Mouse (Mus musculus) heart, embryonic 16.5 days (tissue): ENCODE measurements around the gene Mrps24. TPM values are rescaled to one million over a fixed set of nuclear protein-coding genes. Genes with fewer than 3 reads are reported as not detected.

ENCODE experiments used
- ATAC-seq: fragments of 200-750 bp; cut with Nextera tagmentation; replicated peaks from 2 replicates; pipeline ENCODE4 v1.8.0; 2017; ENCODE audit warnings: moderate number of reproducible peaks; ENCODE audit not compliant: insufficient read depth, low FRiP score; ENCODE audit errors: extremely low read depth
- H3K27ac ChIP-seq: fragments of 300-500 bp; sonication (generic); 2 replicates; pipeline ENCODE4 v1.5.1; 2014; ENCODE audit warnings: mild to moderate bottlenecking, low read length, control low read depth, moderate library complexity
- H3K27me3 ChIP-seq: fragments of 300-500 bp; sonication (generic); 2 replicates; pipeline ENCODE4 v1.6.1; 2014; ENCODE audit warnings: low read length, mixed read lengths; ENCODE audit not compliant: control insufficient read depth, insufficient read depth
- H3K36me3 ChIP-seq: fragments of 300-500 bp; sonication (generic); 2 replicates; pipeline ENCODE4 v1.6.1; 2014; ENCODE audit not compliant: control insufficient read depth, insufficient read depth
- H3K4me1 ChIP-seq: fragments of 300-500 bp; sonication (generic); 2 replicates; pipeline ENCODE4 v1.6.1; 2014; ENCODE audit warnings: low read length, mixed read lengths; ENCODE audit not compliant: control insufficient read depth, insufficient read depth
- H3K4me2 ChIP-seq: fragments of 300-500 bp; sonication (generic); 2 replicates; pipeline ENCODE4 v1.6.1; 2014; ENCODE audit warnings: low read depth, mild to moderate bottlenecking, control low read depth, low read length
- H3K4me3 ChIP-seq: fragments of 300-500 bp; sonication (generic); 2 replicates; pipeline ENCODE4 v1.5.1; 2014; ENCODE audit warnings: mild to moderate bottlenecking, control low read depth, low read length
- H3K9ac ChIP-seq: fragments of 300-500 bp; sonication (generic); 2 replicates; pipeline ENCODE4 v1.6.1; 2014; ENCODE audit warnings: low read length, control low read depth
- H3K9me3 ChIP-seq: fragments of 300-500 bp; sonication (generic); replicated peaks from 2 replicates; pipeline ENCODE4 v1.6.1; 2016; ENCODE audit warnings: low read length; ENCODE audit not compliant: control insufficient read depth
- WGBS: fragments of 180-500 bp; shearing (Covaris S2); extraction: QIAGEN DNeasy Blood & Tissue Kit; methylation state at CpG from one replicate; pipeline ENCODE4 v1.1.7; 2014; 5-methylcytosine and 5-hydroxymethylcytosine counted together
- polyA plus RNA-seq: library from polyadenylated mRNA; unstranded; fragments of >200 nt; fragmentation: Nextera tagmentation; extraction: Ambion mirVana; gene quantifications from 2 replicates; pipeline ENCODE4 v1.2.1, GENCODE M21; 2015

Gene Mrps24
- polyA plus RNA-seq, 1 experiment from 2014 or later: 197 TPM

- Histone ChIP-seq H3K9me3 (no peaks in the 10 kb centered on the region), H3K27me3 (no peaks in the 10 kb centered on the region), H3K36me3 (peaks cover 11% of the 10 kb centered on the region), H3K4me2 (peak overlapping the region; percentile 81), H3K4me1 (peaks cover 22% of the 10 kb centered on the region), H3K4me3 (peak overlapping the region; percentile 77), H3K27ac (peak overlapping the region; percentile 60), H3K9ac (peak overlapping the region; percentile 91)
- ATAC-seq: peak; percentile 95
- 18% methylated on average over 49 of the region's 50 CpGs for WGBS
These were observed 7.7 kb downstream of the Mrps24 start for GRCm38 (mm10) chr11:5707530-5708353.

- H3K4me3 ChIP-seq: peak overlapping the region; percentile 77
- peak overlapping the region; percentile 60 for H3K27ac ChIP-seq
- WGBS: 1% methylated on average over 43 of the region's 43 CpGs
- peak overlapping the region; percentile 91 for H3K9ac ChIP-seq
- H3K9me3 ChIP-seq: no peaks in the 10 kb centered on the region
- H3K4me1 ChIP-seq: peaks cover 22% of the 10 kb centered on the region
- peak overlapping the region; percentile 81 for H3K4me2 ChIP-seq
- peak; percentile 71 for ATAC-seq
- no peaks in the 10 kb centered on the region for H3K27me3 ChIP-seq
- peaks cover 11% of the 10 kb centered on the region for H3K36me3 ChIP-seq
These were observed 8.5 kb downstream of the Mrps24 start for GRCm38 (mm10) chr11:5706874-5707529.

GRCm38 (mm10) chr11:5705972-5706371 is 9.5 kb downstream of the Mrps24 start:
- no peaks in the 10 kb centered on the region for H3K27me3 ChIP-seq
- H3K4me2 ChIP-seq: peak overlapping the region; percentile 81; the same call in 1 of the 2 replicates
- ATAC-seq: no peak
- no peak overlapping the region; the same call in 1 of the 2 replicates for H3K4me3 ChIP-seq
- no peaks in the 10 kb centered on the region for H3K9me3 ChIP-seq
- no peak overlapping the region for H3K9ac ChIP-seq
- H3K4me1 ChIP-seq: peaks cover 22% of the 10 kb centered on the region
- H3K27ac ChIP-seq: no peak overlapping the region
- peaks cover 11% of the 10 kb centered on the region for H3K36me3 ChIP-seq
- 88% methylated on average over 9 of the region's 9 CpGs for WGBS

- no peaks in the 10 kb centered on the region for H3K9me3 ChIP-seq
- no peak overlapping the region for H3K4me3 ChIP-seq
- no peak for ATAC-seq
- H3K36me3 ChIP-seq: peaks cover 11% of the 10 kb centered on the region
- H3K27ac ChIP-seq: no peak overlapping the region
- no peak overlapping the region for H3K9ac ChIP-seq
- H3K4me1 ChIP-seq: peaks cover 13% of the 10 kb centered on the region
- H3K4me2 ChIP-seq: no peak overlapping the region
- no peaks in the 10 kb centered on the region for H3K27me3 ChIP-seq
- 86% methylated on average over 1 of the region's 1 CpGs for WGBS
These were observed 12.1 kb downstream of the Mrps24 start for GRCm38 (mm10) chr11:5703341-5703740.

- H3K9me3 ChIP-seq: no peaks in the 10 kb centered on the region
- no peak overlapping the region for H3K9ac ChIP-seq
- H3K4me3 ChIP-seq: no peak overlapping the region
- no peak overlapping the region for H3K27ac ChIP-seq
- no peak overlapping the region for H3K4me2 ChIP-seq
- no peak for ATAC-seq
- peaks cover 11% of the 10 kb centered on the region for H3K36me3 ChIP-seq
- peaks cover 13% of the 10 kb centered on the region for H3K4me1 ChIP-seq
- 89% methylated on average over 6 of the region's 6 CpGs for WGBS
- no peaks in the 10 kb centered on the region for H3K27me3 ChIP-seq
These were observed 12.5 kb downstream of the Mrps24 start for GRCm38 (mm10) chr11:5702957-5703332.

- no peak overlapping the region for H3K9ac ChIP-seq
- no peak overlapping the region for H3K27ac ChIP-seq
- H3K4me2 ChIP-seq: no peak overlapping the region
- 45% methylated on average over 5 of the region's 5 CpGs for WGBS
- no peak for ATAC-seq
- H3K27me3 ChIP-seq: no peaks in the 10 kb centered on the region
- no peaks in the 10 kb centered on the region for H3K9me3 ChIP-seq
- H3K4me3 ChIP-seq: no peak overlapping the region
- peaks cover 11% of the 10 kb centered on the region for H3K36me3 ChIP-seq
- peaks cover 13% of the 10 kb centered on the region for H3K4me1 ChIP-seq
These were observed 13.1 kb downstream of the Mrps24 start for GRCm38 (mm10) chr11:5702271-5702956.

- Histone ChIP-seq H3K27ac (no peak overlapping the region), H3K36me3 (peaks cover 11% of the 10 kb centered on the region), H3K4me2 (no peak overlapping the region), H3K27me3 (no peaks in the 10 kb centered on the region), H3K9me3 (no peaks in the 10 kb centered on the region), H3K4me3 (no peak overlapping the region), H3K4me1 (peaks cover 13% of the 10 kb centered on the region), H3K9ac (no peak overlapping the region)
- no peak for ATAC-seq
- 88% methylated on average over 1 of the region's 1 CpGs for WGBS
These were observed 13.7 kb downstream of the Mrps24 start for GRCm38 (mm10) chr11:5701821-5702220.

- Histone ChIP-seq H3K36me3 (peaks cover 11% of the 10 kb centered on the region), H3K4me1 (peaks cover 8% of the 10 kb centered on the region), H3K27ac (no peak overlapping the region), H3K4me2 (no peak overlapping the region), H3K4me3 (no peak overlapping the region), H3K9ac (no peak overlapping the region), H3K9me3 (no peaks in the 10 kb centered on the region), H3K27me3 (no peaks in the 10 kb centered on the region)
- 72% methylated on average over 2 of the region's 2 CpGs for WGBS
- ATAC-seq: no peak
These were observed 14.2 kb downstream of the Mrps24 start for GRCm38 (mm10) chr11:5701300-5701699.

GRCm38 (mm10) chr11:5700808-5701207 is 14.7 kb downstream of the Mrps24 start:
- no peak for ATAC-seq
- 81% methylated on average over 7 of the region's 7 CpGs for WGBS
- peaks cover 3% of the 10 kb centered on the region; the same call in 1 of the 2 replicates for H3K4me1 ChIP-seq
- no peaks in the 10 kb centered on the region for H3K9me3 ChIP-seq
- peaks cover 11% of the 10 kb centered on the region for H3K36me3 ChIP-seq
- no peak overlapping the region for H3K4me2 ChIP-seq
- no peak overlapping the region for H3K27ac ChIP-seq
- no peak overlapping the region for H3K9ac ChIP-seq
- H3K27me3 ChIP-seq: no peaks in the 10 kb centered on the region
- no peak overlapping the region for H3K4me3 ChIP-seq
